Mouse (Mus musculus): Measurements from ENCODE around the gene Fcnb.

GRCm38 (mm10) chr2:28117490-28118308 lies 33.0 kb upstream of the Fcnb start:
- TF ChIP-seq CTCF (IDR thresholded peaks at IDR 0.05; ENCODE audit: low read depth) (no peak), EP300 (IDR thresholded peaks at IDR 0.05; ENCODE audit: low read depth) (no peak)
